Mouse (Mus musculus) gastrocnemius, postnatal 36 days (tissue): ENCODE results near the gene Olfr427. TPM values are rescaled to one million over a fixed set of nuclear protein-coding genes. Genes with fewer than 3 reads are reported as not detected.

Experiments used
- total RNA-seq, 2 experiments: library from RNA; stranded (reverse); gene quantifications; 2 replicates each; pipeline ENCODE4 v1.2.3; 2021

Gene Olfr427
- total RNA-seq, 2 experiments from 2014 or later = not detected

Other genes starting within 250 kb of the Olfr427 start
- 1 to 10 TPM in 1 of 2 experiments, under 1 TPM in 1; 0.84 to 1.2 TPM for gene Ifi211, start 183.8 kb upstream of the Olfr427 start, total RNA-seq
- gene Mndal, start 154.4 kb upstream of the Olfr427 start, total RNA-seq = 1 to 10 TPM; 2.7 to 5.2 TPM
- 1 to 10 TPM; 3.3 to 3.9 TPM for gene Ifi203, start 154.2 kb upstream of the Olfr427 start, total RNA-seq
- gene Ifi202b, start 114.1 kb upstream of the Olfr427 start, total RNA-seq = not detected
- gene Ifi205, start 65.1 kb upstream of the Olfr427 start, total RNA-seq = 1 to 10 TPM; 6.5 to 8.5 TPM
- not detected for gene Olfr433, start 56.2 kb upstream of the Olfr427 start, total RNA-seq
- gene Olfr432, start 47.7 kb upstream of the Olfr427 start, total RNA-seq = not detected
- gene Olfr430, start 30.3 kb upstream of the Olfr427 start, total RNA-seq = not detected
- not detected for gene Olfr429, start 12.6 kb upstream of the Olfr427 start, total RNA-seq
- gene Olfr231, start 24.3 kb downstream of the Olfr427 start, total RNA-seq = not detected
- gene Olfr424, start 34.6 kb downstream of the Olfr427 start, total RNA-seq = not detected
- gene Olfr420, start 58.7 kb downstream of the Olfr427 start, total RNA-seq = not detected
- gene Spta1, start 75.9 kb downstream of the Olfr427 start, total RNA-seq = under 1 TPM; 0.15 to 0.18 TPM
- gene Olfr419, start 155.2 kb downstream of the Olfr427 start, total RNA-seq = not detected
- not detected for gene Mptx1, start 233.6 kb downstream of the Olfr427 start, total RNA-seq